Mouse (Mus musculus): ENCODE measurements around the gene Gm16451. TPM values are rescaled to one million over a fixed set of nuclear protein-coding genes. Genes with fewer than 3 reads are reported as not detected.

The Gm16451 gene
- polyA plus RNA-seq (2014; fragmentation: Illumina TruSeq; extraction: RNeasy Lipid Tissue Mini Kit (QIAGEN cat#74804); ENCODE audit: insufficient read depth, low read depth, low replicate concordance): not detected

GRCm38 (mm10) chr7:22118145-22118544 lies at the start of gene Gm16451:
TSS of gene Gm16451 (minus strand) at chr7:22118245.

GRCm38 (mm10) chr7:22163935-22164334 lies 45.9 kb upstream of the Gm16451 start, which contains the start of gene Vmn1r142:
TSS of gene Vmn1r142 (minus strand) at chr7:22164035.

GRCm38 (mm10) chr7:22134641-22135040 lies 16.6 kb upstream of the Gm16451 start, which contains the start of gene Gm10666:
TSS of gene Gm10666 (minus strand) at chr7:22134741.

GRCm38 (mm10) chr7:22068757-22069156 lies 49.3 kb downstream of the Gm16451 start, which contains the start of gene Vmn1r139:
TSS of gene Vmn1r139 (plus strand) at chr7:22069057.

Other genes with a start within 250 kb of the Gm16451 start
- not detected for gene Gm5891, start 197.0 kb downstream of the Gm16451 start, polyA plus RNA-seq (2014; fragmentation: Illumina TruSeq; extraction: RNeasy Lipid Tissue Mini Kit (QIAGEN cat#74804); ENCODE audit: insufficient read depth, low read depth, low replicate concordance)
- gene Vmn1r137, start 123.7 kb downstream of the Gm16451 start, polyA plus RNA-seq (2014; fragmentation: Illumina TruSeq; extraction: RNeasy Lipid Tissue Mini Kit (QIAGEN cat#74804); ENCODE audit: insufficient read depth, low read depth, low replicate concordance): not detected
- gene Vmn1r138, start 89.3 kb downstream of the Gm16451 start, polyA plus RNA-seq (2014; fragmentation: Illumina TruSeq; extraction: RNeasy Lipid Tissue Mini Kit (QIAGEN cat#74804); ENCODE audit: insufficient read depth, low read depth, low replicate concordance): not detected
- gene Gm6176, start 61.9 kb downstream of the Gm16451 start, polyA plus RNA-seq (2014; fragmentation: Illumina TruSeq; extraction: RNeasy Lipid Tissue Mini Kit (QIAGEN cat#74804); ENCODE audit: insufficient read depth, low read depth, low replicate concordance): not detected
- gene Vmn1r139, start 49.2 kb downstream of the Gm16451 start, polyA plus RNA-seq (2014; fragmentation: Illumina TruSeq; extraction: RNeasy Lipid Tissue Mini Kit (QIAGEN cat#74804); ENCODE audit: insufficient read depth, low read depth, low replicate concordance): not detected
- gene Gm10666, start 16.5 kb upstream of the Gm16451 start, polyA plus RNA-seq (2014; fragmentation: Illumina TruSeq; extraction: RNeasy Lipid Tissue Mini Kit (QIAGEN cat#74804); ENCODE audit: insufficient read depth, low read depth, low replicate concordance): not detected
- gene Vmn1r142, start 45.8 kb upstream of the Gm16451 start, polyA plus RNA-seq (2014; fragmentation: Illumina TruSeq; extraction: RNeasy Lipid Tissue Mini Kit (QIAGEN cat#74804); ENCODE audit: insufficient read depth, low read depth, low replicate concordance): not detected
- gene Vmn1r143, start 71.1 kb upstream of the Gm16451 start, polyA plus RNA-seq (2014; fragmentation: Illumina TruSeq; extraction: RNeasy Lipid Tissue Mini Kit (QIAGEN cat#74804); ENCODE audit: insufficient read depth, low read depth, low replicate concordance): not detected
- not detected for gene Gm8653, start 83.0 kb upstream of the Gm16451 start, polyA plus RNA-seq (2014; fragmentation: Illumina TruSeq; extraction: RNeasy Lipid Tissue Mini Kit (QIAGEN cat#74804); ENCODE audit: insufficient read depth, low read depth, low replicate concordance)
- not detected for gene Gm8453, start 111.2 kb upstream of the Gm16451 start, polyA plus RNA-seq (2014; fragmentation: Illumina TruSeq; extraction: RNeasy Lipid Tissue Mini Kit (QIAGEN cat#74804); ENCODE audit: insufficient read depth, low read depth, low replicate concordance)
- not detected for gene Gm4187, start 211.5 kb upstream of the Gm16451 start, polyA plus RNA-seq (2014; fragmentation: Illumina TruSeq; extraction: RNeasy Lipid Tissue Mini Kit (QIAGEN cat#74804); ENCODE audit: insufficient read depth, low read depth, low replicate concordance)

Measured in lung, adult 10 weeks (tissue).